Mouse (Mus musculus): ENCODE measurements around the gene Trim34a. TPM values are rescaled to one million over a fixed set of nuclear protein-coding genes. Genes with fewer than 3 reads are reported as not detected.

Trim34a gene
- polyA plus RNA-seq, 1 experiment from 2014 or later = 2.8 TPM

DNA sequence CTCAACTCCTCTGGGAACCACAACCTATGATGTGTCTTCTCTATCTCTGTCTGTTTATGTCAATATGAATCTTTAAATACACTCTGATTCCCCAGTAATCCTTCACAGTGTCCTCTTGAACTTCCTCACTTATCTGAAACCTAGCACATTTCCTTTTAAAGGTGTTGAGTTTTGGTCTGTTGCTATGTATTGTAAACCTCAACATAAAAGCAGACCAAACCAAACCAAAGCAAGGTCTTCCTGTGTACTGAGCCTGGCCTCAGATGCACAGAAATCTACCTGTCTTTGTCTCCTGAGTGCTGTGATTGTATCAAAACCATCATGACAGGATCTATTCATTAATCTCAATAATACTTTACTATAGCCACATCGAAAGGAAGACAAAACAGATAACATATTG is 46.4 kb downstream of the Trim34a start:
- H3K36me3 ChIP-seq (replicated peaks; ENCODE audit: insufficient read depth, low read length) = no peaks in the 10 kb centered on the region
- H3K4me2 ChIP-seq (ENCODE audit: low read depth, low read length) = no peak overlapping the region
- H3K4me1 ChIP-seq (ENCODE audit: insufficient read depth) = no peaks in the 10 kb centered on the region
- no peak overlapping the region for H3K4me3 ChIP-seq (ENCODE audit: low read depth, low read length)
- 76% methylated on average over 1 of the region's 1 CpGs for WGBS (ENCODE audit: insufficient replicate concordance)
- no peak overlapping the region for H3K27ac ChIP-seq (ENCODE audit: low read depth)
- no peak for DNase-seq
- H3K9ac ChIP-seq (replicated peaks) = no peak overlapping the region
- no peaks in the 10 kb centered on the region for H3K27me3 ChIP-seq (ENCODE audit: insufficient read depth, low read length)
- H3K9me3 ChIP-seq (ENCODE audit: low read length) = no peaks in the 10 kb centered on the region
- no peak for TF ChIP-seq EP300 (IDR thresholded peaks at IDR 0.05; ENCODE audit: low read depth)
- TF ChIP-seq CTCF (IDR thresholded peaks at IDR 0.05; ENCODE audit: low read depth) = no peak
- ATAC-seq = no peak

DNA sequence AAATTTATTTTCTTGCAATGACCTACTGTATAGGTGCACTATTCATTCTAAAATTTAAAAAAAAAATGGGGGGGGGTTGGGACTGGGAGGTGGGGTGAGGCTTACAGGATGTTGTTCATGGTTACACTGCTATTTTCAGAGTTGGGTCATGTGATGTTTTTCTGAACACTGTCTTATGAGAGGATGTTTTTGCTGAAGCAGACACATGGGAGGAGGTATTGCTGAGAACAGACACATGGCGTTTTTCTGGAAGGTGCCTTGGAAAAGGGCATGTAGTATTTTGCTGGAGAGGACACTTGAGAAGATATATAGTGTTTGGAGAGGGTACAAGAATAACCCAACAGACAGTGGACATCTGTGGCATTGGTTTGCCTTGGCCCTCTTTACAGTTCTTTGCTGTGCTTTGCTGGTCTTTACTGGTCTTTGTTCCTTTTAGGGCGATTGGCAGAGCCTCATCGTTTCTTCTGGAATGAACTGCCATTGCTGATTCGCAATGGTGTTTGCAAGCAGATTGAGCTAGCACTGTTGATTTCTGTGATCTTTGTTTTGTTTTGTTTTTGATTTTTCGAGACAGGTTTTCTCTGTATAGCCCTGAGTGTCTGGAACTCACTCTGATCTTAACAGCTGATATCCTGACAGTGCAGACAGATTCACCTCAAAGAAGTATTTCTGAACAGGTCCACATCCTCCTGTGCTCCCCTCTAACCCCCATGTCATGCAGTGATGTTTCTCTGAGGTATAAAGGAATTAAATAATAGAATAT is 47.6 kb downstream of the Trim34a start:
- ATAC-seq = no peak
- Histone ChIP-seq H3K9ac (replicated peaks) (no peak overlapping the region), H3K4me2 (ENCODE audit: low read depth, low read length) (no peak overlapping the region), H3K27me3 (ENCODE audit: insufficient read depth, low read length) (no peaks in the 10 kb centered on the region), H3K9me3 (ENCODE audit: low read length) (no peaks in the 10 kb centered on the region), H3K4me3 (ENCODE audit: low read depth, low read length) (no peak overlapping the region), H3K36me3 (replicated peaks; ENCODE audit: insufficient read depth, low read length) (no peaks in the 10 kb centered on the region), H3K27ac (ENCODE audit: low read depth) (no peak overlapping the region), H3K4me1 (ENCODE audit: insufficient read depth) (no peaks in the 10 kb centered on the region)
- no peak for DNase-seq
- 74% methylated on average over 5 of the region's 5 CpGs for WGBS (ENCODE audit: insufficient replicate concordance)
- TF ChIP-seq CTCF (IDR thresholded peaks at IDR 0.05; ENCODE audit: low read depth) (no peak), EP300 (IDR thresholded peaks at IDR 0.05; ENCODE audit: low read depth) (no peak)

Other genes starting within 250 kb of the Trim34a start
- not detected in 2 replicates for gene Olfr638, start 245.7 kb upstream of the Trim34a start, polyA plus RNA-seq (2015; fragmentation: Nextera tagmentation; extraction: Ambion mirVana)
- not detected in 2 replicates for gene Olfr639, start 227.2 kb upstream of the Trim34a start, polyA plus RNA-seq (2015; fragmentation: Nextera tagmentation; extraction: Ambion mirVana)
- gene Olfr640, start 218.9 kb upstream of the Trim34a start, polyA plus RNA-seq (2015; fragmentation: Nextera tagmentation; extraction: Ambion mirVana) = not detected in 2 replicates
- gene Olfr641, start 209.0 kb upstream of the Trim34a start, polyA plus RNA-seq (2015; fragmentation: Nextera tagmentation; extraction: Ambion mirVana) = not detected in 2 replicates
- not detected in 2 replicates for gene Olfr642, start 191.8 kb upstream of the Trim34a start, polyA plus RNA-seq (2015; fragmentation: Nextera tagmentation; extraction: Ambion mirVana)
- not detected in 2 replicates for gene 4930516K23Rik, start 183.0 kb upstream of the Trim34a start, polyA plus RNA-seq (2015; fragmentation: Nextera tagmentation; extraction: Ambion mirVana)
- not detected in 2 replicates for gene Olfr644, start 172.6 kb upstream of the Trim34a start, polyA plus RNA-seq (2015; fragmentation: Nextera tagmentation; extraction: Ambion mirVana)
- not detected in 2 replicates for gene Olfr645, start 159.0 kb upstream of the Trim34a start, polyA plus RNA-seq (2015; fragmentation: Nextera tagmentation; extraction: Ambion mirVana)
- not detected in 2 replicates for gene Olfr646, start 139.6 kb upstream of the Trim34a start, polyA plus RNA-seq (2015; fragmentation: Nextera tagmentation; extraction: Ambion mirVana)
- gene Ubqln5, start 114.6 kb upstream of the Trim34a start, polyA plus RNA-seq (2015; fragmentation: Nextera tagmentation; extraction: Ambion mirVana) = not detected in 2 replicates
- gene Olfr643, start 107.1 kb upstream of the Trim34a start, polyA plus RNA-seq (2015; fragmentation: Nextera tagmentation; extraction: Ambion mirVana) = not detected in 2 replicates
- not detected in 2 replicates for gene Ubqln3, start 101.2 kb upstream of the Trim34a start, polyA plus RNA-seq (2015; fragmentation: Nextera tagmentation; extraction: Ambion mirVana)
- gene Ubqlnl, start 93.9 kb upstream of the Trim34a start, polyA plus RNA-seq (2015; fragmentation: Nextera tagmentation; extraction: Ambion mirVana) = not detected in 2 replicates
- not detected in 2 replicates for gene Olfm5, start 79.6 kb upstream of the Trim34a start, polyA plus RNA-seq (2015; fragmentation: Nextera tagmentation; extraction: Ambion mirVana)
- not detected in 2 replicates for gene Olfr648, start 61.1 kb upstream of the Trim34a start, polyA plus RNA-seq (2015; fragmentation: Nextera tagmentation; extraction: Ambion mirVana)
- not detected in 2 replicates for gene Olfr649, start 48.5 kb upstream of the Trim34a start, polyA plus RNA-seq (2015; fragmentation: Nextera tagmentation; extraction: Ambion mirVana)
- 0.25 and 0.27 TPM in 2 replicates for gene Trim6, start 25.7 kb upstream of the Trim34a start, polyA plus RNA-seq (2015; fragmentation: Nextera tagmentation; extraction: Ambion mirVana)
- 0.63 and 0.92 TPM in 2 replicates for gene Trim5, start 43.6 kb downstream of the Trim34a start, polyA plus RNA-seq (2015; fragmentation: Nextera tagmentation; extraction: Ambion mirVana)
- gene Trim12a, start 71.0 kb downstream of the Trim34a start, polyA plus RNA-seq (2015; fragmentation: Nextera tagmentation; extraction: Ambion mirVana) = 5.7 and 6.7 TPM in 2 replicates
- gene Trim34b, start 85.0 kb downstream of the Trim34a start, polyA plus RNA-seq (2015; fragmentation: Nextera tagmentation; extraction: Ambion mirVana) = 0.24 TPM in 1 of 2 replicates, not detected in the other
- 1.8 and 1.9 TPM in 2 replicates for gene Trim12c, start 108.9 kb downstream of the Trim34a start, polyA plus RNA-seq (2015; fragmentation: Nextera tagmentation; extraction: Ambion mirVana)
- gene Trim30b, start 125.4 kb downstream of the Trim34a start, polyA plus RNA-seq (2015; fragmentation: Nextera tagmentation; extraction: Ambion mirVana) = 0.49 and 0.53 TPM in 2 replicates
- gene Trim30c, start 156.4 kb downstream of the Trim34a start, polyA plus RNA-seq (2015; fragmentation: Nextera tagmentation; extraction: Ambion mirVana) = 0.38 and 0.50 TPM in 2 replicates
- gene Trim30a, start 220.7 kb downstream of the Trim34a start, polyA plus RNA-seq (2015; fragmentation: Nextera tagmentation; extraction: Ambion mirVana) = 4.3 and 5.2 TPM in 2 replicates